Mouse (Mus musculus): ENCODE measurements around the gene Lamb1.

The Lamb1 gene

DNA sequence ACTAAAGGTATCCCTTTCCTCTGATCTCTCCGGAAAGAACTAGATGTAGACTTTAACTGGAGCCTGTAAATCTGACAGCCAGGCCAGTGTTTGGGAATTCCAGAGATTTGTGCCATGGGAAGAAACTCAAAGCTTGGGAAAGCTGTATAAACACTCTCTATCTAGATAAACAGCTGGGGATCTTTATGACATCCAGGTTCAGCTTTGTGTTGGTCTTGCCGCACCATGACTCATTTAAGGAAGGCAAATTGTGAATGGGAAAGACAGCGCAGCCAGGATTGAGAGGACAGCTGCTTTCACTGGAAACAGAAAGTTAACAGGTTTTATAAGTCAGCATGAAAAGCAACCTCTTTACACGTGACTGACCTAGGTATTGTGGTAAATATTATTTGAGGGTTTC, 12.8 kb upstream of the Lamb1 start:
- DNase-seq (ENCODE audit: low read depth, low spot score), result no peak

DNA sequence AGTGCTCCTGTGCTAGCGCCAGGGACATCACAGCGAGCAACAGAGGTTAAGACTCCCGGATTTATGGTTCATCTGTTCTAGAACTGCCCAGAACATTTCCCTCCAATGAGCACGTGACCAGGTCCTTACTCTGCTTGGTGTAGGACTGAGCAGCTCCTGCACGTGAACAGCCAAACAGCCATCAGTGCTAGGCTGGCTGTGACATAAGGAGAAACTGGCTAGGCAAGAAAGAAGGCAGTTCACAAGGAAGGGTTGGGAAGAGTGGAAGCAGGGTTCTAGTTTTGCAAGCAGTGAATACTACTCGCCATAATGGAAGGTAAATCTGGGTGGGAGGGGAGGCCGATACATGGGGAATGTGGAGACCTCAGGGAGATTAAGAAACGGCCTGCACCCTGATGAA, 10.1 kb upstream of the Lamb1 start:
- no peak for DNase-seq (ENCODE audit: low read depth, low spot score)

DNA sequence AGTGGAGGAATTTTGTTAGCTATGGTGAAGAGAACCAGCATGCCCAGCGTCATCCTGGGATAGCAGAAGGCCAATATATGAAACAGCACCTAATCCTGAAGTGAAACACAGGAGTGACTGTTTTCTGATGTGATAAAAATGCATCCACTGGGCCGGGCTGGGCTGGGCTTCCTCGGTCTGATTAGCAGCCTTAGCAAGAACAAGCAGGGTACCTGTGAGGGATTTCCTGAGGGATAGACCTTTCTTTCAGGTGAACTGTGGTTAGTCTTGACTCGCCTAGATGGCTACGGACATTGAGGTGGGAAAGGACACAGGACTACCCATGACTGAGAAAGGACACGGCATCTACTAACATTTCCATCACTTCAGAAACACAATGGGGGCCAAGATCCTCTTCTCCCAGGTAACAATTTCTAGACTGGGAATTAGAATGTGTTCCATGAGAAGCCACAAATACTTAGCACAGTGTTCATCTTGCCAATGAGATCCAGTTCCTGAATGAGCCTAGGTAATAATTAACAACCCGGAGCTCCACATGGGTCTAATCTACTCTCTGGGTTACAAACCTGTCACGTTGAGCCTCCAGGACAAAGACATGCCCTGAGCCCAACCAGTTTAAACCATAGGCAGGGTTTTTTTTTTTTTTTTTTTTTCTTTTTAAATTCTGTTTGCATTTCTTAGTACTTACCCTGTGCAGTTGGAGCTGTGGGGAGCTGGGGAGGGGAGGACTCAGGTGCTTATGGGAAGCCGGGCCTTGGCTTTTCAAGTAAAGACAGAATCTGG, 8.7 kb upstream of the Lamb1 start:
- DNase-seq (ENCODE audit: low read depth, low spot score), result no peak

- no peak for DNase-seq (ENCODE audit: low read depth, low spot score)
Measured at GRCm38 (mm10) chr12:31261882-31262281, 3.2 kb upstream of the Lamb1 start.

DNA sequence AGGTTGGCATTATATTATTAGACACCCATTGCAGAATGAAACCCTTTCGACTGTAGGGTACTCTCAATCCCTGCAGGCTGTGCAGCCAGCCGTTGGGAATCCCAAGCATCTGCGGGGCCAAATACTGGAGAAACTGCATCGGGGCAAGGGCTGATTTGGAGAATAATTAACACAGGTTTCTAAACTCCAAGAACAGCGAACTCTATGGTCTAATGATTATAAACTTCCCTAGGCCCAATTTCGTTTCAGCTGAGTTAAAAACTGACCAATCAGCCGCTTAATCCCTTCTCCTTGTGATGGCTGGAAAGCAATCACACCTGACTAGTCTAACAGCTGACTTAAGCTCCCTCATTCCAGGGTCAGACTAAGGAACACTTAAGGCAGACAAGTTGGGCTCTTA, 1.1 kb upstream of the Lamb1 start:
- no peak for DNase-seq (ENCODE audit: low read depth, low spot score)

DNA sequence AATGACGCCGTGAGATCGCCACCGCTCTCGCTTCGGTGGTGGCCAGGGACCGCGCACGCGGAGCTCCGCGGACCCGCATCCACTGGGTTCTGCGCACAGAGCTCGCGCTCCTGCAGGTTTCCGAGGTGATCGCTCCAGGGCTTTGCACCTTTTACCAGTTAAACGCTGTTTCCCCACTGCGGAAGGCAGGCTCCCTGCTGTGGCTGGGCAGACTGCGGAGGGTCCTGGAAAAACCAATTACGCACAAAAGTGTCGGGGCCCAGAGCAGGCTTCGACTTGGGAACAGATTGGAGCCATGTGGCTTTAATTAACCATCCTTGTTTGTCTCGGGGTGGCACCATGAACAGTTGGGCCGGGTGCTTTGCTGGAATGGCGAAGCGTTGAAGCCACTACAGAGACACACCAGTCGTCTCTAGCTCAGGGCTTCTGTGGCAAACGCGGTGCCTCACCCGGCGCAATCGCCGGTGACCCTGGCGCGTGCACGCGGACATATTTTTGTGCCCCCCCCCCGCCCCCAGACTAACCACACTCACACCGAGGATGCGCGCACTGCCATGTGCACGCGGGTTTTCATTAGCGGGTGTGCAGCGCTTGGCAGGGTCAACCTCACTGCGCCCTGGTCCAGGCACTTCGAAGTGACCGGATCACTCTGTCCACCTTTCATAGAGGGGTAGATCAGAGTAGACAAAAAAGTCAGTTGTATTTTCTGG, 843 bp downstream of the Lamb1 start:
- DNase-seq (ENCODE audit: low read depth, low spot score), result no peak

- DNase-seq (ENCODE audit: low read depth, low spot score), result no peak
Measured at GRCm38 (mm10) chr12:31266686-31267085, 1.7 kb downstream of the Lamb1 start.

- no peak for DNase-seq (ENCODE audit: low read depth, low spot score)
Measured at GRCm38 (mm10) chr12:31267363-31267762, 2.3 kb downstream of the Lamb1 start.

GRCm38 (mm10) chr12:31268315-31268714, 3.3 kb downstream of the Lamb1 start:
- no peak for DNase-seq (ENCODE audit: low read depth, low spot score)

DNA sequence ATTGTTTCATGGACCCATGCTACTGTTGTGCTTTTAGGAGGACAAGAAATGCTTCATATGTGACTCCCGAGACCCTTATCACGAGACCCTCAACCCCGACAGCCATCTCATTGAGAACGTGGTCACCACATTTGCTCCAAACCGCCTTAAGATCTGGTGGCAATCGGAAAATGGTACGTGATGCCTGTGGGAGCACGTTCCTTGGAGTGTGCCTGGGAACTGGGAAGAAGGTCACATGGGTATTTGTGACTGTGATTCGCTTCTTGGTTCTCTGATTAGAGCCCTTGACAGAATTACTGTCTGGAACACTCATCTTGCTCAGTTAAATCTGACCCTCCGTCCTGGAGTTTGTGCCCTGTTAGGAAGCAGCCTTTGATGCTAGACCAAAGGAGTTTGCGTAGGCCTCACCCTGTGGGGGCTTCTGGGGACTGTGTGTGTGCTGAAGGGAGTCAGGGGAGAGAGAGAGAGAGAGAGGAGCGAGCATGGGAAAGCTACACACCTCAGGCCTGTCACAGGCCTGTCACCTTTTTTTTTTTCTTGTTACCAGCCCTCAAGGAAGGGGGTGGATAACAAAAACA, 4.1 kb downstream of the Lamb1 start:
- DNase-seq (ENCODE audit: low read depth, low spot score), result no peak

- DNase-seq (ENCODE audit: low read depth, low spot score), result no peak
Measured at GRCm38 (mm10) chr12:31270361-31270760, 5.3 kb downstream of the Lamb1 start.

DNA sequence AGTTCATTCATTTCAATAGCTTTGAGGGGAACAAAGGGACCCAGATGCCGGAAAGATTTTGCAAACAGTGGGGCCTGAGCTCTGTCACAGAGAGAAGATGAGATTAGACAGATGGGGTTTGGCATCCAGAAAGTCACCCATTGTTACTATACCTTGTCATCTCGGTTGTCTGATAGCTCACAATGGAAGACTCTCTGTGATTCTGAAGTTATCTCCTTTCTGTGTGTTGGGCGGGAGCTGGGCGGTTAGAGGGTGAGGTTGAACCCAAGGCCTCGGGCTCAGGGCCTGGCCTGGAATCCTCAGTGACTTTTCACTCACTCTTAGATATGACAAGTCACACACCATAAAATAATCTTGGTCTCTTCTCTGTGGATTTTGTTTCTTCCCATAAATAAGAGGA, 5.7 kb downstream of the Lamb1 start:
- DNase-seq (ENCODE audit: low read depth, low spot score), result no peak

GRCm38 (mm10) chr12:31271361-31272011, 6.5 kb downstream of the Lamb1 start:
- no peak for DNase-seq (ENCODE audit: low read depth, low spot score)

GRCm38 (mm10) chr12:31272012-31272735, 7.1 kb downstream of the Lamb1 start:
- no peak for DNase-seq (ENCODE audit: low read depth, low spot score)

DNA sequence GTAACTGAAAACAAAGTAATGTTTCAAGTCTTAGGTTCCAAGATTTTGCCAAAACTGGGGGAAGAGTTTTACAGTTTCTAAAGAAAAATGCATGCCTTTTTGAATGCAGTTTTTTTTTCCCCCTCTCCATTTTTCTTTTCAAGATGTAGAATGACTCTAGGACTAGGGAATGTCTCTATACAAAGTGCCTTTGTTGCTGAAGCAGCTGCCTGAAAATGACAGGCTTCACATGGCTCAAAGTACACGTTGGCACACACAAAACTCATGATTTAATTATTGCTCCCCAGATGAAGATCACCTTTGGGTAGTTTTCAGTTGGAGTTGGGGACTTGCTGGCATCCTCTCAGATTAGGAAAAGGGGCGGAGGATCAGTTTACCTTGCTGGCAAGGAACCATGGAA, 7.8 kb downstream of the Lamb1 start:
- no peak for DNase-seq (ENCODE audit: low read depth, low spot score)

GRCm38 (mm10) chr12:31273646-31274045, 8.6 kb downstream of the Lamb1 start:
- no peak for DNase-seq (ENCODE audit: low read depth, low spot score)

GRCm38 (mm10) chr12:31275411-31275810, 10.4 kb downstream of the Lamb1 start:
- no peak for DNase-seq (ENCODE audit: low read depth, low spot score)

GRCm38 (mm10) chr12:31278270-31278669, 13.2 kb downstream of the Lamb1 start:
- no peak for DNase-seq (ENCODE audit: low read depth, low spot score)

GRCm38 (mm10) chr12:31280318-31280717, 15.3 kb downstream of the Lamb1 start:
- no peak for DNase-seq (ENCODE audit: low read depth, low spot score)

DNA sequence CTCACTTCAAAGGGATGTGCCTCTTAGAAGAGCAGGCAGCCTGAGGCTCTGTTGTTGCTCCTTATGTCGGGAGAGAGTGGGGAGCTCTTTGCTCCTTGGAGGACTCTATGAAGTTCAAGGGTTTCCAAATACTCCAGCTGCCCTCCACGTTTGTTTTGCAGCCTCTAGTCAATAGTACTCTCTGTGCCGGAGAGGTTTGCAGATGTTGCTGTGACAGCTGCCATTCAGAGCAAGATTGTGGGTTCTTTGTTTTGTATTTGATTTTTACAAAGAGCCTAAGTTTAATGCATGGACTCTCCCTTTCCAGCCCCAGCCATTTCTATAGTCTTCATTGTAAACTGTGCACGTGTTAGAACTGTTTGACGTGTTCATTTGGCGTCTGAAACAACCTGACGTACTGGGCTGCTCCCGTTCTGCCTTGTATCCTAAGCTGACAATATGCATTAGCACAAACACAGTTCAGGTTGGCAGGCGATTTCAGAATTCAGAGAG, 16.1 kb downstream of the Lamb1 start:
- DNase-seq (ENCODE audit: low read depth, low spot score), result no peak

- DNase-seq (ENCODE audit: low read depth, low spot score), result no peak
Measured at GRCm38 (mm10) chr12:31282241-31282640, 17.2 kb downstream of the Lamb1 start.

GRCm38 (mm10) chr12:31283131-31283530, 18.1 kb downstream of the Lamb1 start:
- no peak for DNase-seq (ENCODE audit: low read depth, low spot score)
